Mouse (Mus musculus): ENCODE data around the gene Triml2.

- TF ChIP-seq CTCF (IDR thresholded peaks at IDR 0.05; ENCODE audit: insufficient read depth, low read length) = no peak
- no peak for TF ChIP-seq POLR2A (IDR thresholded peaks at IDR 0.05; ENCODE audit: borderline replicate concordance, extremely low read depth, low read depth, low read length)
Observed at GRCm38 (mm10) chr8:43176766-43177486, 3.4 kb upstream of the Triml2 start.
